Mouse (Mus musculus): ENCODE measurements around the gene Taf8. TPM values are rescaled to one million over a fixed set of nuclear protein-coding genes. Genes with fewer than 3 reads are reported as not detected.

Gene Taf8
- total and polyA plus RNA-seq, 2 experiments from 2014 or later, result 11.5 to 26.4 TPM

DNA sequence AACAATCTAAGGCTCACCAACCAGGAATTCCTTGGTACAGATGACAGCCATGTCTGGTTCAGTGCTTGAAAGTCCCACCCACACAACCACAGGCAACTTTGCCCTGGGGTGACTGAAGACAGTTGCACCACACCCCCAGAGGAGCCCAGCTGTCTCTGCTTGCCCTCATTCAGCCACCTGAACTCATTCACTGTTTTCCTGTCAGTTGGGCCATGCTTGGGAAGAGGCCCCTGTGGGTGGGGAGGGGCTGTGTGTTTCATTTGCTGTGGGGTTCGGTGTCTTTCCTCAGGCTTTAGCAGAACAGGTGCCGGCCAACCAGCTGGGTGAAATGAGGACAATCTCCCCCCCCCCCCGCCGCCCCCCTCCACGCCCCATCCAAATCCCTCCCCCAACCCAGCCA lies 40.0 kb upstream of the Taf8 start:
- Histone ChIP-seq H3K4me3 (ENCODE audit: low read depth, low read length) (no peak overlapping the region), H3K27ac (ENCODE audit: low read depth) (peak overlapping the region; percentile 30; the same call in 1 of the 2 replicates), H3K27me3 (ENCODE audit: control insufficient read depth, insufficient read depth, low read length) (no peaks in the 10 kb centered on the region), H3K36me3 (replicated peaks; ENCODE audit: control insufficient read depth, insufficient read depth, low read length) (no peaks in the 10 kb centered on the region), H3K9ac (replicated peaks; ENCODE audit: low read depth, low read length) (no peak overlapping the region), H3K4me1 (ENCODE audit: control insufficient read depth, insufficient read depth) (0 out of 2 replicates have a peak, but pooled peaks cover 6% of the 10 kb centered on the region), H3K9me3 (replicated peaks; ENCODE audit: control insufficient read depth, low read length) (no peaks in the 10 kb centered on the region), H3K4me2 (ENCODE audit: low read depth, low read length) (no peak overlapping the region)
- 63% methylated on average over 3 of the region's 5 CpGs for WGBS
- ATAC-seq (ENCODE audit: insufficient read depth, low read depth) (no peak), DNase-seq (ENCODE audit: low spot score) (no peak)
- TF ChIP-seq EP300 (IDR thresholded peaks at IDR 0.05; ENCODE audit: low read depth) (no peak), CTCF (IDR thresholded peaks at IDR 0.05; ENCODE audit: low read depth) (no peak)

DNA sequence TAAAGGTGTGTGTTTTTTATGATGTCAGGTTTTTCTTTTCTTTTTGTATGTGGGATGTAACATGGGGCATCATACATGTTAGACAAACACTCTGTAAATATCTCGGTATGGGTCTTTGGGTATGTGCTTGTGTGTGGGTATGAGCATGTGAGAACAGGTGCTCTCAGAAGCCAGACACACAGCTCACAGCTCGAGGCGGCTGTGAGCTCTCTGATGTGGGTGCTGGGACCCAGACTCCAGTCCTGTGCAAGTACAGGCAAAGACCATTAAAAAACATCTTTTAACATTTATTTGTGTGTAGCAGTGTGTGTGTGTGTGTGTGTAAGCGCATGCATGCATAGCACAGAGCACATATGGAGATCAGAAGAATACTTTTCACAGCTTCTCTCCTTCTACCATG lies 37.0 kb upstream of the Taf8 start:
- no peak overlapping the region for H3K4me3 ChIP-seq (ENCODE audit: low read depth, low read length)
- no peaks in the 10 kb centered on the region for H3K9me3 ChIP-seq (replicated peaks; ENCODE audit: control insufficient read depth, low read length)
- H3K4me1 ChIP-seq (ENCODE audit: control insufficient read depth, insufficient read depth), result 0 out of 2 replicates have a peak, but pooled peaks cover 6% of the 10 kb centered on the region
- ATAC-seq (ENCODE audit: insufficient read depth, low read depth) (no peak), DNase-seq (ENCODE audit: low spot score) (no peak)
- no peak overlapping the region for H3K9ac ChIP-seq (replicated peaks; ENCODE audit: low read depth, low read length)
- H3K27me3 ChIP-seq (ENCODE audit: control insufficient read depth, insufficient read depth, low read length), result no peaks in the 10 kb centered on the region
- TF ChIP-seq EP300 (IDR thresholded peaks at IDR 0.05; ENCODE audit: low read depth) (no peak), CTCF (IDR thresholded peaks at IDR 0.05; ENCODE audit: low read depth) (no peak)
- H3K4me2 ChIP-seq (ENCODE audit: low read depth, low read length), result no peak overlapping the region
- WGBS, result 87% methylated on average over 4 of the region's 4 CpGs
- no peak overlapping the region for H3K27ac ChIP-seq (ENCODE audit: low read depth)
- no peaks in the 10 kb centered on the region for H3K36me3 ChIP-seq (replicated peaks; ENCODE audit: control insufficient read depth, insufficient read depth, low read length)

DNA sequence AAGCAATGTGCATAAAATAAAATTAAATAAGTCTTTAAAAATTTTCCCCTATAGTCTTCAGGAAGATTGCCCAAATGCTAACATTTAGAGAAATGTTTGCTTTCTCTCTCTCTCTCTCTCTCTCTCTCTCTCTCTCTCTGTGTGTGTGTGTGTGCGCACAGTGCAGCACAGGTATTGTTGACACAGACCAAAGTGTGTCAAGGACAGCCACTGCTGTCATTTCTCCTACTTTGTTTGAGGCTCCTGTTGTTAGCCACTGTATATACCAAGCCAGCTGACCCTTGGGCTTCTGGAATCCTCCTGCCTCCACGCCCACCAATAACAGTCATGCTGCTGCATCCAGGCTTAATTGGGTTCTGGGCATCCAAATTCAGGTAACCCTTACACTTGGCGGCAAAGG lies 36.0 kb upstream of the Taf8 start:
- H3K4me1 ChIP-seq (ENCODE audit: control insufficient read depth, insufficient read depth), result 0 out of 2 replicates have a peak, but pooled peaks cover 6% of the 10 kb centered on the region
- DNase-seq (ENCODE audit: low spot score) (no peak), ATAC-seq (ENCODE audit: insufficient read depth, low read depth) (no peak)
- no peak overlapping the region for H3K27ac ChIP-seq (ENCODE audit: low read depth)
- H3K4me2 ChIP-seq (ENCODE audit: low read depth, low read length), result no peak overlapping the region
- WGBS, result 83% methylated on average over 3 of the region's 3 CpGs
- H3K27me3 ChIP-seq (ENCODE audit: control insufficient read depth, insufficient read depth, low read length), result no peaks in the 10 kb centered on the region
- no peaks in the 10 kb centered on the region for H3K36me3 ChIP-seq (replicated peaks; ENCODE audit: control insufficient read depth, insufficient read depth, low read length)
- TF ChIP-seq CTCF (IDR thresholded peaks at IDR 0.05; ENCODE audit: low read depth) (no peak), EP300 (IDR thresholded peaks at IDR 0.05; ENCODE audit: low read depth) (no peak)
- H3K9me3 ChIP-seq (replicated peaks; ENCODE audit: control insufficient read depth, low read length), result no peaks in the 10 kb centered on the region
- no peak overlapping the region for H3K4me3 ChIP-seq (ENCODE audit: low read depth, low read length)
- no peak overlapping the region for H3K9ac ChIP-seq (replicated peaks; ENCODE audit: low read depth, low read length)

DNA sequence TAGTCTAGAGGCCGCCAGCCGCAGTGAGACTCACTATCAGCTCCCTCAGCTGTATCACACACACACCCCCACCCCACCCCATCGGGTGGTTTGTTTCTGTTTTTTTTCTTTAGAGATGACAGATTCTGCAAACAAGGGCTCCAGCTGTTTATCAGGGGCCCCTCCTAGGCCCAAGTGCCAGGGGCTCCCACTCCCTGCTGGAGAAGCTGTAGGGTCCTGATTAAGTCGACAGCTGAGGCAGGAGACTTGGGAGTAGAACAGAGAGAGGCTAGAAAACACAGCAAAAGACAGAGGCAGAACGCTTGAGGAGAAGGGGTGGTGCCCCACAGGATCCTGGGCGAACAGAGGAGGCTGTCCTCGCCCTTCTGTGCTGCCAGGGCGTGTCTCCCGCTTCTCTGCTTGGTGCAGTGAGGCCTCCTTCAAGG lies 33.7 kb upstream of the Taf8 start:
- TF ChIP-seq CTCF (IDR thresholded peaks at IDR 0.05; ENCODE audit: low read depth) (no peak), EP300 (IDR thresholded peaks at IDR 0.05; ENCODE audit: low read depth) (no peak)
- DNase-seq (ENCODE audit: low spot score), result no peak
- Histone ChIP-seq H3K9me3 (replicated peaks; ENCODE audit: control insufficient read depth, low read length) (no peaks in the 10 kb centered on the region), H3K4me3 (ENCODE audit: low read depth, low read length) (no peak overlapping the region), H3K36me3 (replicated peaks; ENCODE audit: control insufficient read depth, insufficient read depth, low read length) (no peaks in the 10 kb centered on the region), H3K4me2 (ENCODE audit: low read depth, low read length) (no peak overlapping the region), H3K9ac (replicated peaks; ENCODE audit: low read depth, low read length) (no peak overlapping the region), H3K27me3 (ENCODE audit: control insufficient read depth, insufficient read depth, low read length) (no peaks in the 10 kb centered on the region), H3K27ac (ENCODE audit: low read depth) (peak overlapping the region; percentile 22; the same call in 1 of the 2 replicates), H3K4me1 (ENCODE audit: control insufficient read depth, insufficient read depth) (no peaks in the 10 kb centered on the region)
- no peak for ATAC-seq (ENCODE audit: insufficient read depth, low read depth)
- 58% methylated on average over 9 of the region's 9 CpGs for WGBS

DNA sequence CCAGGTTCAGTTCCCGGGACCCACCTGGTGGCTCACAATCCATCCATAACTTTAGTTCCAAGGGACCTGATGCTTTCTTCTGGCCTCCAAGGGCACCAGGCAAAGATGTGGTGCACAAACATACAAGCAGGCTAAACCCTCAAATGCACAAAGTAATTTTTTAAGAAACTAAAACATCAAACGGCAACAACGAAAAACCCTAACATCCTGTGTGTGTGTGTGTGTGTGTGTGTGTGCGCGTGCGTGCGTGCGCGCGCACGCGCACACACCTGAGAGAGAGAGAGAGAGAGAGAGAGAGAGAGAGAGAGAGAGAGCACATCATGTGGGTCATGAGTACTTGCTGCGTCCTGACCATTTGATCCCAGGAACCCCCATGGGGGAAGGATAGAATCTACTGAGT lies 31.6 kb upstream of the Taf8 start:
- H3K9me3 ChIP-seq (replicated peaks; ENCODE audit: control insufficient read depth, low read length), result no peaks in the 10 kb centered on the region
- no peak overlapping the region for H3K9ac ChIP-seq (replicated peaks; ENCODE audit: low read depth, low read length)
- no peaks in the 10 kb centered on the region for H3K4me1 ChIP-seq (ENCODE audit: control insufficient read depth, insufficient read depth)
- TF ChIP-seq CTCF (IDR thresholded peaks at IDR 0.05; ENCODE audit: low read depth) (no peak), EP300 (IDR thresholded peaks at IDR 0.05; ENCODE audit: low read depth) (no peak)
- no peaks in the 10 kb centered on the region for H3K27me3 ChIP-seq (ENCODE audit: control insufficient read depth, insufficient read depth, low read length)
- H3K4me3 ChIP-seq (ENCODE audit: low read depth, low read length), result no peak overlapping the region
- no peak overlapping the region for H3K27ac ChIP-seq (ENCODE audit: low read depth)
- H3K36me3 ChIP-seq (replicated peaks; ENCODE audit: control insufficient read depth, insufficient read depth, low read length), result no peaks in the 10 kb centered on the region
- WGBS, result 90% methylated on average over 13 of the region's 13 CpGs
- DNase-seq (ENCODE audit: low spot score), result no peak
- no peak overlapping the region for H3K4me2 ChIP-seq (ENCODE audit: low read depth, low read length)
- no peak for ATAC-seq (ENCODE audit: insufficient read depth, low read depth)

DNA sequence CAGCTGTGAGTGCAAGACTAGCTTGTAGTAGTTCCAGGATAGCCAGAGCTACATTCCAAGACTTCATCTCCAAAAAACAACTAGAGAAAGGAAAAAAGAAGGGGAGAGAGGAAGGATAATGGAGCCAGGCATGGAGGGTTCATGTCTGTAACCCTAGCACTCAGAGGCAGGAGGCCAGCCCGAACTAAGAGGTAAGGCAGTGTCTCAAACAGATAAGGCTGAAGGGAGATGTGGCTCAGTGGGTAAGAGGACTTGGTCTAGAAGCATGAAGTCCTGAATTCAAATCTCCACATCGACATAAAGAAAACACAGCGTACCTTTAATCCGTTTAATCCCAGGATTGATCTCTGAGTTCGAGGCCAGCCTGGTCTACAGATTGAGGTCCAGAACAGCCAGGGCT lies 30.3 kb upstream of the Taf8 start:
- WGBS, result 86% methylated on average over 5 of the region's 5 CpGs
- H3K4me1 ChIP-seq (ENCODE audit: control insufficient read depth, insufficient read depth), result peaks cover 9% of the 10 kb centered on the region
- no peak overlapping the region for H3K4me2 ChIP-seq (ENCODE audit: low read depth, low read length)
- no peaks in the 10 kb centered on the region for H3K9me3 ChIP-seq (replicated peaks; ENCODE audit: control insufficient read depth, low read length)
- no peak overlapping the region for H3K4me3 ChIP-seq (ENCODE audit: low read depth, low read length)
- TF ChIP-seq CTCF (IDR thresholded peaks at IDR 0.05; ENCODE audit: low read depth) (no peak), EP300 (IDR thresholded peaks at IDR 0.05; ENCODE audit: low read depth) (no peak)
- ATAC-seq (ENCODE audit: insufficient read depth, low read depth), result no peak
- DNase-seq (ENCODE audit: low spot score), result no peak
- no peak overlapping the region for H3K9ac ChIP-seq (replicated peaks; ENCODE audit: low read depth, low read length)
- H3K36me3 ChIP-seq (replicated peaks; ENCODE audit: control insufficient read depth, insufficient read depth, low read length), result no peaks in the 10 kb centered on the region
- H3K27me3 ChIP-seq (ENCODE audit: control insufficient read depth, insufficient read depth, low read length), result no peaks in the 10 kb centered on the region
- H3K27ac ChIP-seq (ENCODE audit: low read depth), result peak overlapping the region; percentile 36; the same call in 1 of the 2 replicates

All from heart, postnatal 0 days (tissue).